Mouse (Mus musculus) kidney, embryonic 16.5 days (tissue): ENCODE results near the gene Tmem44. TPM values are rescaled to one million over a fixed set of nuclear protein-coding genes. Genes with fewer than 3 reads are reported as not detected.

Experiments
- ATAC-seq: fragments of 200-750 bp; cut with Nextera tagmentation; 2 replicates; pipeline ENCODE4 v1.8.0; 2017; ENCODE audit warnings: moderate TSS enrichment; ENCODE audit not compliant: low FRiP score, low TSS enrichment
- H3K27ac ChIP-seq: fragments of 300-500 bp; sonication (generic); 2 replicates; pipeline ENCODE4 v1.5.1; 2014; ENCODE audit warnings: low read length
- H3K27me3 ChIP-seq: fragments of 300-500 bp; sonication (generic); 2 replicates; pipeline ENCODE4 v1.6.1; 2014; ENCODE audit warnings: low read length, control low read depth, mixed read lengths; ENCODE audit not compliant: insufficient read depth
- H3K36me3 ChIP-seq: fragments of 300-500 bp; sonication (generic); 2 replicates; pipeline ENCODE4 v1.6.1; 2014; ENCODE audit warnings: low read length, control low read depth, mixed read lengths; ENCODE audit not compliant: insufficient read depth
- H3K4me1 ChIP-seq: fragments of 300-500 bp; sonication (generic); 2 replicates; pipeline ENCODE4 v1.6.1; 2014; ENCODE audit warnings: low read length, control low read depth, mixed read lengths; ENCODE audit not compliant: insufficient read depth
- H3K4me2 ChIP-seq: fragments of 300-500 bp; sonication (generic); replicated peaks from 2 replicates; pipeline ENCODE4 v1.6.1; 2014; ENCODE audit warnings: low read depth, low read length
- H3K4me3 ChIP-seq: fragments of 300-500 bp; sonication (generic); 2 replicates; pipeline ENCODE4 v1.5.1; 2014; ENCODE audit warnings: mild to moderate bottlenecking, low read length
- H3K9ac ChIP-seq: fragments of 300-500 bp; sonication (generic); replicated peaks from 2 replicates; pipeline ENCODE4 v1.6.1; 2014; ENCODE audit warnings: low read length
- H3K9me3 ChIP-seq: fragments of 300-500 bp; sonication (generic); 2 replicates; pipeline ENCODE4 v1.6.1; 2016; ENCODE audit warnings: low read length, control low read depth
- WGBS: fragments of 180-500 bp; shearing (Covaris S2); extraction: QIAGEN DNeasy Blood & Tissue Kit; methylation state at CpG from one replicate; pipeline ENCODE4 v1.1.7; 2014; 5-methylcytosine and 5-hydroxymethylcytosine counted together
- polyA plus RNA-seq: library from polyadenylated mRNA; unstranded; fragments of >200 nt; fragmentation: Nextera tagmentation; extraction: Ambion mirVana; gene quantifications from 2 replicates; pipeline ENCODE4 v1.2.1, GENCODE M21; 2015

Gene Tmem44
- polyA plus RNA-seq, 1 experiment from 2014 or later, result 16.8 TPM

- peak overlapping the region; percentile 78 for H3K9ac ChIP-seq
- peaks cover 32% of the 10 kb centered on the region for H3K36me3 ChIP-seq
- no peaks in the 10 kb centered on the region for H3K27me3 ChIP-seq
- H3K9me3 ChIP-seq, result no peaks in the 10 kb centered on the region
- no peak for ATAC-seq
- H3K4me1 ChIP-seq, result peaks cover 12% of the 10 kb centered on the region
- 3% methylated on average over 19 of the region's 19 CpGs for WGBS
- peak overlapping the region; percentile 60 for H3K27ac ChIP-seq
- peak overlapping the region; percentile 85 for H3K4me3 ChIP-seq
- H3K4me2 ChIP-seq, result peak overlapping the region; percentile 97
Observed at GRCm38 (mm10) chr16:30586935-30587493, 36.4 kb upstream of the Tmem44 start.

DNA sequence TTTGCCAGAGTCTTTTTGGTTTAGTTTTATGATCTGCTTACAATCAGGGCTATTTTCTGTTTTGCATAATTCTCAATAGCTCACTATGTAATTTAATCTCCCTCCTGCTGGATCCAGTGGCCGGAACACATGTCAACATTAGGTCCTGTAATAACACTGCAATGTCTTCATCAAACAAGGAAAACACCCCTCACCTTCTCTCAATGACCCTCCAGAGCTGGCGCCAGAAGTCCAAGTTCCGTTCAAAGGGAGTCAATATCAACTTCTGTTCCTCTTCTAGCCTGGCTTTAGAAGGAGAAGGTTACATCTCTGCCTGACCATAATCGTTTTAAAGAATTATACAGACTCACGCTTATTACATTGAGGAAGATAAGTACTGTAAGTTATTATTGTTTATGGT, 30.1 kb upstream of the Tmem44 start:
- 85% methylated on average over 5 of the region's 5 CpGs for WGBS

DNA sequence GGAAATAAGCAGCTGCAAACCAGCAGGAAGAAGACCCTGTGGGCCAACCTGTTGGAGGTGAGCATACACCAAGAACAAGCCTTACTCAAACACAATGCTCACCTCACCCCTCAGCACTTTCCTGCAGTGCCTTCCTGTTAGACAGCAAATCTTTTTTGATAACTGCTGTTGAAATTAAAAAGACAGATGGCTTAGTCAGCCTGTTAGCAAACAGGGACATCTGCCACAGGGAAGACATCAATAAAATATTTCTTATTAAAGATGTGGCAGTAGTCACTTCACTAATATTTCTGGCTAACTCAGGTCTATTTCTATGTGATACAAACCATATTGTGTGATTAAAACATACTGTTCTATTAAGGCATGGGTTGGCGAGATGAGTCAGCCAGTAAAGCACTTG, 25.8 kb upstream of the Tmem44 start:
- Histone ChIP-seq H3K9me3 (no peaks in the 10 kb centered on the region), H3K4me2 (no peak overlapping the region), H3K36me3 (peaks cover 72% of the 10 kb centered on the region), H3K27me3 (no peaks in the 10 kb centered on the region), H3K9ac (no peak overlapping the region), H3K4me3 (no peak overlapping the region), H3K27ac (no peak overlapping the region), H3K4me1 (no peaks in the 10 kb centered on the region)
- no peak for ATAC-seq
- WGBS, result 85% methylated on average over 1 of the region's 1 CpGs

More for the DNA sequence above, 30.1 kb upstream of the Tmem44 start:
- ATAC-seq, result no peak
- H3K9ac ChIP-seq, result no peak overlapping the region
- no peak overlapping the region for H3K4me3 ChIP-seq
- no peaks in the 10 kb centered on the region for H3K4me1 ChIP-seq
- H3K27ac ChIP-seq, result no peak overlapping the region
- no peaks in the 10 kb centered on the region for H3K27me3 ChIP-seq
- H3K36me3 ChIP-seq, result peaks cover 82% of the 10 kb centered on the region
- no peaks in the 10 kb centered on the region for H3K9me3 ChIP-seq
- H3K4me2 ChIP-seq, result no peak overlapping the region

DNA sequence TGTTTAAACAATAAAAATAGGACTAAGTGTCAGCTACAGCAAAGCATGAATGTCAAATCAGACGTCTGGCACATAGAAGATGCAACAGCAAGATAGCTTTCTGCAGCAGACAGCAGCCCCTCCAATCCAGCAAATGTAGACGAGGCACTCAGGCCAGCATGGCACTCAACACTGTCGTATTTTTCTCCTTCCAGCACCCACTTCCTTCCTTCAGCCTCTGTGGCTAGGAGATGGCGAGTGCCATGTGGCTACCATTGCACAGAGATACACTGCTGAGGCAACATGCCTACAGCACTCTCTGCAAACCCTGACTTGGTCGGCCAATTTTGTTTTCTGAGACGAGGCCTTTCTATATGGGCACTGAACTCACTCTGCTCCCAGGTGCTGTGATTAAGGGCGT, 25.2 kb upstream of the Tmem44 start:
- ATAC-seq, result no peak
- Histone ChIP-seq H3K4me3 (no peak overlapping the region), H3K4me2 (no peak overlapping the region), H3K9ac (no peak overlapping the region), H3K4me1 (no peaks in the 10 kb centered on the region), H3K9me3 (no peaks in the 10 kb centered on the region), H3K27ac (no peak overlapping the region), H3K27me3 (no peaks in the 10 kb centered on the region), H3K36me3 (peaks cover 76% of the 10 kb centered on the region)
- 86% methylated on average over 7 of the region's 7 CpGs for WGBS

GRCm38 (mm10) chr16:30572239-30572638, 21.6 kb upstream of the Tmem44 start:
- 57% methylated on average over 4 of the region's 4 CpGs for WGBS
- Histone ChIP-seq H3K27me3 (no peaks in the 10 kb centered on the region), H3K4me2 (no peak overlapping the region), H3K27ac (no peak overlapping the region), H3K9ac (no peak overlapping the region), H3K4me3 (no peak overlapping the region), H3K9me3 (no peaks in the 10 kb centered on the region), H3K36me3 (peaks cover 76% of the 10 kb centered on the region), H3K4me1 (no peaks in the 10 kb centered on the region)
- ATAC-seq, result no peak

DNA sequence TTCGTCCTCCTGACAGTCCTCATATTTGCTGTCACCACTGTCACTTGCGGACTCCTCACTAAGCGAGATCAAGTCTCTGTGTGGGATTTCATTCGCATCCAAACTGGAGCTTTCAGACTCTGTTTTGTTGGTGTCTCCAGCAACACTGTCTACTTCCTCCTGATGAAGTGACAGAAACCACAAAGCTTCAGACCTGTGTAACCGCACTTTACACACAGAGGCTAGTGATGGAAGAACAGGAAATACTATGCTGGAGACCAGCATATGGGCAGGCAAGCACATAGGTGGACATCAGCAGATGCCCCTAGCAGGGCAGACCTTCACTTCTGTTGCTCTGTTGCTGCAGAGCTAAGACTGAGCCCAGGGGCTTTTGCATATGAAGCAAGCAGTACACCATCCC, 20.7 kb upstream of the Tmem44 start:
- H3K4me1 ChIP-seq, result no peaks in the 10 kb centered on the region
- H3K4me3 ChIP-seq, result no peak overlapping the region
- H3K27ac ChIP-seq, result no peak overlapping the region
- H3K9me3 ChIP-seq, result no peaks in the 10 kb centered on the region
- WGBS, result 96% methylated on average over 5 of the region's 5 CpGs
- H3K4me2 ChIP-seq, result no peak overlapping the region
- H3K36me3 ChIP-seq, result peaks cover 77% of the 10 kb centered on the region
- ATAC-seq, result no peak
- H3K27me3 ChIP-seq, result no peaks in the 10 kb centered on the region
- H3K9ac ChIP-seq, result no peak overlapping the region

- Histone ChIP-seq H3K4me3 (no peak overlapping the region), H3K9me3 (no peaks in the 10 kb centered on the region), H3K36me3 (peaks cover 76% of the 10 kb centered on the region), H3K4me1 (no peaks in the 10 kb centered on the region), H3K4me2 (no peak overlapping the region), H3K27ac (no peak overlapping the region), H3K27me3 (no peaks in the 10 kb centered on the region), H3K9ac (no peak overlapping the region)
- no peak for ATAC-seq
- 94% methylated on average over 4 of the region's 4 CpGs for WGBS
Observed at GRCm38 (mm10) chr16:30570173-30570572, 19.5 kb upstream of the Tmem44 start.

- peaks cover 85% of the 10 kb centered on the region for H3K36me3 ChIP-seq
- H3K4me3 ChIP-seq, result no peak overlapping the region
- H3K27ac ChIP-seq, result no peak overlapping the region
- no peaks in the 10 kb centered on the region for H3K9me3 ChIP-seq
- no peaks in the 10 kb centered on the region for H3K4me1 ChIP-seq
- no peak overlapping the region for H3K9ac ChIP-seq
- H3K4me2 ChIP-seq, result no peak overlapping the region
- H3K27me3 ChIP-seq, result no peaks in the 10 kb centered on the region
- WGBS, result 89% methylated on average over 6 of the region's 6 CpGs
- no peak for ATAC-seq
Observed at GRCm38 (mm10) chr16:30565631-30566030, 15.0 kb upstream of the Tmem44 start.

- H3K36me3 ChIP-seq, result peaks cover 78% of the 10 kb centered on the region
- no peaks in the 10 kb centered on the region for H3K27me3 ChIP-seq
- whole genome bisulfite sequencing, result 93% methylated on average over 4 of the region's 4 CpGs
- no peak overlapping the region for H3K27ac ChIP-seq
- no peak overlapping the region for H3K4me2 ChIP-seq
- ATAC-seq, result no peak
- peaks cover 11% of the 10 kb centered on the region for H3K9me3 ChIP-seq
- no peaks in the 10 kb centered on the region for H3K4me1 ChIP-seq
- no peak overlapping the region for H3K4me3 ChIP-seq
- H3K9ac ChIP-seq, result no peak overlapping the region
Observed at GRCm38 (mm10) chr16:30560601-30561000, 10.0 kb upstream of the Tmem44 start.

GRCm38 (mm10) chr16:30559312-30559992, 8.8 kb upstream of the Tmem44 start:
- Histone ChIP-seq H3K9me3 (peaks cover 23% of the 10 kb centered on the region), H3K36me3 (peaks cover 75% of the 10 kb centered on the region), H3K9ac (no peak overlapping the region), H3K4me2 (no peak overlapping the region), H3K27ac (no peak overlapping the region), H3K27me3 (no peaks in the 10 kb centered on the region), H3K4me3 (no peak overlapping the region), H3K4me1 (no peaks in the 10 kb centered on the region)
- WGBS, result 90% methylated on average over 5 of the region's 5 CpGs
- no peak for ATAC-seq
